Mouse (Mus musculus) olfactory bulb, adult 2 months (tissue): ENCODE results near the gene Mtmr10. TPM values are rescaled to one million over a fixed set of nuclear protein-coding genes. Genes with fewer than 3 reads are reported as not detected.

Source experiments
- H3K27ac ChIP-seq: fragments of 200-500 bp; 2 replicates; pipeline ENCODE4 v1.5.1; 2012; ENCODE audit warnings: low read depth, low read length; ENCODE audit not compliant: insufficient read depth
- H3K4me1 ChIP-seq: fragments of 200-500 bp; 2 replicates; pipeline ENCODE4 v1.6.1; 2012; ENCODE audit warnings: low read length; ENCODE audit not compliant: control insufficient read depth, insufficient read depth
- H3K4me3 ChIP-seq: fragments of 200-500 bp; 2 replicates; pipeline ENCODE4 v1.5.1; 2012; ENCODE audit warnings: mild to moderate bottlenecking, low read depth, low read length, moderate library complexity; ENCODE audit not compliant: insufficient read depth
- CTCF ChIP-seq: fragments of 200-500 bp; IDR thresholded peaks from 2 replicates; pipeline ENCODE4 v1.5.1; 2012; ENCODE audit warnings: low read depth, mild to moderate bottlenecking, low read length, moderate library complexity; ENCODE audit not compliant: insufficient read depth
- POLR2A ChIP-seq: fragments of 200-500 bp; IDR thresholded peaks from 2 replicates; pipeline ENCODE4 v1.6.1; 2012; ENCODE audit warnings: mild to moderate bottlenecking, low read depth, low read length, moderate library complexity; ENCODE audit not compliant: insufficient read depth
- WGBS: fragments of 180-500 bp; shearing (Covaris S2); methylation state at CpG from one replicate; pipeline ENCODE4 v1.1.7; 2018; 5-methylcytosine and 5-hydroxymethylcytosine counted together
- polyA plus RNA-seq: library from polyadenylated mRNA; stranded (reverse); fragments of >200 nt; gene quantifications from 2 replicates; pipeline ENCODE4 v1.2.4, GENCODE M21; 2012; ENCODE audit warnings: low replicate concordance; ENCODE audit not compliant: missing spikeins, insufficient read depth, insufficient read length

The Mtmr10 gene
- polyA plus RNA-seq, 1 experiment: not detected

GRCm38 (mm10) chr7:64371940-64372878, 84.8 kb downstream of the Mtmr10 start:
- no peak for TF ChIP-seq CTCF
- TF ChIP-seq POLR2A: no peak
- H3K4me3 ChIP-seq: no peak overlapping the region
- 90% methylated on average over 23 of the region's 23 CpGs for WGBS
- H3K4me1 ChIP-seq: peaks cover 7% of the 10 kb centered on the region; the same call in 1 of the 2 replicates
- H3K27ac ChIP-seq: no peak overlapping the region

GRCm38 (mm10) chr7:64373147-64373829, 85.8 kb downstream of the Mtmr10 start:
- peak overlapping the region; percentile 2; the same call in 1 of the 2 replicates for H3K27ac ChIP-seq
- no peak for TF ChIP-seq POLR2A
- no peak for TF ChIP-seq CTCF
- 7% methylated on average over 18 of the region's 18 CpGs for WGBS
- peak overlapping the region; percentile 98 for H3K4me3 ChIP-seq
- H3K4me1 ChIP-seq: peaks cover 7% of the 10 kb centered on the region; the same call in 1 of the 2 replicates

DNA sequence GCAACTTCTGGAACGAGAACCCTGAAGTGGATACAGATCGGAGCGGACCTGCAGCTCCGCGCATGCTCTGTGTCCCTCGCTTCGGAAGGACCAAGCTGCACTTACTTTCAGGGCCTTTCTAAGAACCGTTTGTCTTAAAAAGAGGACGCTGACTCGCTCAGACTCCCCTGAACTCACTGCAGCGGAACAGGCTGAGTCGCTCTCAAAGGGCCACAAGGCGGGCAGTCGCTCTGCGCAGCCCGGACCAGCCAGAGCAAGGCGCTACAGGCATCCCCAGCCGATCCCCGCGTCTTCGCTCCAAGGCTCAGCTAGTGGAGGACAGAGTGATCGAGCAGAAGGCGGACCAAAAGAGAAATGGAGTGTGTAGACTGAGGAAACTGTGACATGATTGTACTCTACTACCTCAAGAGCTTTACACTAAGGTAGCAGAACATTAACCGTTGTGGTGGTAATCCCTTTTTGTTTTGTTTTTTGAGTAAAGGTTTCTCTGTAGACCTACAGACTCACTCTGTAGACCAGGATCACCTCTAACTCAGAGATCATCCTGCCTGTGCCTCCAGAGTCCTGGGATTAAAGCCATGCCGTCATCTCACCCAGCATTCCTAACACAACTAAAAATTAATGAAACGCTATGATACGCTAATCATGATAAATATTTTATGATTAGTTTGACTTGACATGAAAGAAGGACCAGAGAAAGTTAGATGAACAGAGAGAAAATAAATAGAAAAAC, 86.5 kb downstream of the Mtmr10 start, which contains the start of gene Fan1:
Gene Fan1 (minus strand): TSS at position 266 of the 733 bp plus-strand sequence.
- 4% methylated on average over 27 of the region's 27 CpGs for WGBS
- Histone ChIP-seq H3K4me3 (peak within 1 kb of the TSS; percentile 98), H3K4me1 (peaks cover 7% of the 10 kb centered on the region; the same call in 1 of the 2 replicates), H3K27ac (peak within 1 kb of the TSS; percentile 93; the same call in 1 of the 2 replicates)
- TF ChIP-seq POLR2A (peak; percentile 90), CTCF (0 out of 2 replicates have a peak, but pooled peaks have one; percentile 24)

Other genes with a start within 250 kb of the Mtmr10 start
- gene Trpm1, start 133.8 kb upstream of the Mtmr10 start, polyA plus RNA-seq: not detected in 2 replicates
- not detected in 2 replicates for gene Fan1, start 86.4 kb downstream of the Mtmr10 start, polyA plus RNA-seq
- not detected in 2 replicates for gene Mphosph10, start 104.6 kb downstream of the Mtmr10 start, polyA plus RNA-seq
- gene Mcee, start 105.0 kb downstream of the Mtmr10 start, polyA plus RNA-seq: not detected in 2 replicates
- gene Apba2, start 214.1 kb downstream of the Mtmr10 start, polyA plus RNA-seq: not detected in 2 replicates